Mouse (Mus musculus) embryonic facial prominence, embryonic 10.5 days (tissue): ENCODE data around the gene Irf6. TPM values are rescaled to one million over a fixed set of nuclear protein-coding genes. Genes with fewer than 3 reads are reported as not detected.

ENCODE experiments used
- DNase-seq: peaks from one replicate; pipeline ENCODE4 v3.0.0-alpha.2; 2017; ENCODE audit warnings: low spot score
- H3K27ac ChIP-seq: fragments of 300-500 bp; sonication (generic); replicated peaks from 2 replicates; pipeline ENCODE4 v1.5.1; 2016; ENCODE audit warnings: mild to moderate bottlenecking
- H3K27me3 ChIP-seq: fragments of 300-500 bp; sonication (generic); replicated peaks from 2 replicates; pipeline ENCODE4 v1.6.1; 2016; ENCODE audit warnings: low read depth, mild to moderate bottlenecking; ENCODE audit not compliant: poor library complexity, severe bottlenecking
- H3K36me3 ChIP-seq: fragments of 300-500 bp; sonication (generic); replicated peaks from 2 replicates; pipeline ENCODE4 v1.6.1; 2016; ENCODE audit warnings: mild to moderate bottlenecking, moderate library complexity
- H3K4me1 ChIP-seq: fragments of 300-500 bp; sonication (generic); 2 replicates; pipeline ENCODE4 v1.6.1; 2016
- H3K4me3 ChIP-seq: fragments of 300-500 bp; sonication (generic); 2 replicates; pipeline ENCODE4 v1.5.1; 2016; ENCODE audit warnings: mild to moderate bottlenecking, moderate library complexity
- H3K9me3 ChIP-seq: fragments of 300-500 bp; sonication (generic); 2 replicates; pipeline ENCODE4 v1.6.1; 2016; ENCODE audit warnings: mild to moderate bottlenecking
- WGBS: fragments of 180-500 bp; shearing (Covaris S2); methylation state at CpG from one replicate; pipeline ENCODE4 v1.1.7; 2016; 5-methylcytosine and 5-hydroxymethylcytosine counted together
- polyA plus RNA-seq: library from polyadenylated mRNA; unstranded; fragments of >200 nt; fragmentation: Nextera tagmentation; extraction: Ambion mirVana; gene quantifications from 2 replicates; pipeline ENCODE4 v1.2.1, GENCODE M21; 2016

Irf6 gene
- polyA plus RNA-seq, 1 experiment from 2014 or later, result 11.1 TPM

DNA sequence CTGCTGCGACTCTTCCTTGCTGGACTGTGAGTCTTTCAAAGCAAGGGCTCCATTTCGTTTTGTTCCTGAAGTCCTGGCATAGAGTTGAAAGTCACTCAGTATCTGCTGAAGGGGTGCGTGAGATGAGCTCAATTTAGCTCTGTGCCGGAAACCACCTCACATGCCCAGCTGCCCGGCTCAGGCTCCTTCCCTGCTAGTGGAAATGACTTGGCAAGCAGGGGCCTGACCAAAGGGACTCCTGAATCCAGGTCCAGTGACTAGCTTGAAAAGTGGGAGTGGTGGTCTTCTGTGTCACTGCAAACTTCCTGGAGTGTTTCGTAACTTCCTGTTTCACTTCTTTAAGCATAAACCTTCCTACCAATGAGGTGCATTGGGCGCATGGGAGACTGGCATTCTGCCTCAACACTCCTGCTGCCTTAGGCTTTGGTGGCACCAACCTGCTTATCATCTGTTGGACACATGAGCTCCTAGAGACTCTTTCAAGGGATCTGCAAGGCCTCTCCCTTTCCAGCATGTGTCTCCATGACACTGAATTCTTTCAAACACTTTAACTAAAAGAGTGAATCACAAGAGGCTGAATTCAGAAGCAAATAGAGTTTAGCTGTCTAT lies 38.9 kb downstream of the Irf6 start:
- Histone ChIP-seq H3K9me3 (no peaks in the 10 kb centered on the region), H3K27me3 (no peaks in the 10 kb centered on the region), H3K4me1 (peaks cover 22% of the 10 kb centered on the region), H3K36me3 (no peaks in the 10 kb centered on the region), H3K4me3 (no peak overlapping the region), H3K27ac (no peak overlapping the region)
- DNase-seq, result no peak
- 88% methylated on average over 7 of the region's 7 CpGs for WGBS

DNA sequence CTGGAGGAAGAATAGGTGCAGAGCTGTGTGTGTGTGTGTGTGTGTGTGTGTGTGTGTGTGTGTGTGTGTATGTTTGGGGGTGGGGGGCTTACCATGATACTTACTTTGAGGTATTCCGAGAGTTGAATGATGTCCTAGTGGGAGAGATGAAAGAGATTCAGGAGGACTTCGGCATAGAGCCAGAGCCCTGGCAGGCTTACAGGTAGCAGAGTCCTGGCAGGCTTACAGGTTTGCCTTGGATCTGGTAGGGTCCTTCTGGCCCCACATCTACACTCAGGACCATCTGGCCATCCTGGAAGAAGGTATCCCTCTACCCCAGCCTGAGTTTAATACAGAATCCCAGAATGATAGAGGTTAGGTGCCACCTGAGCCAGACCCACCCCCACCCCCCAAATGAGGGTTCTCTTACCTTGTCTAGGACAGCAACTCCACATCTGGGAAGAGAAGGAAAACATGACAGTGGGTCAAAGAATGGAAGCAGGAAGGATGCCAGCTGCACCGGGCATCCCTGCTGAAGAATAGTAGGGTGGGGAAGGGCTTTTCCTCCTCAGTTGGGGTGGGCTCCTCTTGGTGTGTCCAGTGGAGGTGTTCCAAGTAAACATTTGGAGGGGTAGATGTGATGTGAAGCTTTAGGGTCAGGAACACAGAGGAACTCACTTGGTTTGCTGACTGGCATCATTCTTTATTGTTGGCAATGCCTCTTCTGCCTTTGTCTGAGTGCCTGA lies 41.7 kb downstream of the Irf6 start:
- no peaks in the 10 kb centered on the region for H3K36me3 ChIP-seq
- 83% methylated on average over 3 of the region's 3 CpGs for WGBS
- DNase-seq, result no peak
- peaks cover 8% of the 10 kb centered on the region for H3K4me1 ChIP-seq
- no peak overlapping the region for H3K4me3 ChIP-seq
- H3K9me3 ChIP-seq, result no peaks in the 10 kb centered on the region
- no peak overlapping the region for H3K27ac ChIP-seq
- no peaks in the 10 kb centered on the region for H3K27me3 ChIP-seq

DNA sequence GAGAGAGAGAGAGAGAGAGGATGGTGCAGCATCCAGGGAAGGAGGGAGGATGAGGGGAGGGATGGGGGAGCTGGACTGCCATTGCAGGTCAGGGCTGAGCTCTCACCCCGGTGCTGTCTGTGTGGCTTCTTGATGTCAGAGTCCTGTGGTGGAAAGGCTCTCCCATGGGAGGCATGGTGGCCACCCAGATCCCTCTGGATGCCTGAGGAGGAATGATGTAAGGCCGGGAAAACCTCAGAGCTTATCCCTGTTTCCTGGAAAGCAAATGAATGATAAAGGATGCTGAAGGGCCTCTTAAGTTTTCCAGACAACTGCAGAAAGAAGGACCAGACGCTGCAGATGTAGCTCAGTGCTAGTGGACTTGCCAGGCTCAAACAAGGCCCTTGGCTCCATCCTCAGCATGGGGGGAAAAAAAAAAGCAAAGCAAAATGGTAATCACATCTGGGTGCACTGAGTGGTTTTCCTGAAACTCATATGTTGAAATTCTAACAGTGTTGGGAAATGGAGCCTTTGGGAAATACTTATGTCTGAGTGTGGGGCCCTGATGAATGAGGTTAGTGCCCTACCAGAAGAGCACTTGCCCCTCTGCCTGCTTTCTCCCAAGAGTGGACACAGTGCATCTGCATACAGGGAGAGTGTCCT lies 42.4 kb downstream of the Irf6 start:
- Histone ChIP-seq H3K9me3 (no peaks in the 10 kb centered on the region), H3K36me3 (no peaks in the 10 kb centered on the region), H3K27me3 (no peaks in the 10 kb centered on the region), H3K4me3 (no peak overlapping the region), H3K4me1 (peaks cover 6% of the 10 kb centered on the region), H3K27ac (no peak overlapping the region)
- 69% methylated on average over 3 of the region's 3 CpGs for WGBS
- no peak for DNase-seq

DNA sequence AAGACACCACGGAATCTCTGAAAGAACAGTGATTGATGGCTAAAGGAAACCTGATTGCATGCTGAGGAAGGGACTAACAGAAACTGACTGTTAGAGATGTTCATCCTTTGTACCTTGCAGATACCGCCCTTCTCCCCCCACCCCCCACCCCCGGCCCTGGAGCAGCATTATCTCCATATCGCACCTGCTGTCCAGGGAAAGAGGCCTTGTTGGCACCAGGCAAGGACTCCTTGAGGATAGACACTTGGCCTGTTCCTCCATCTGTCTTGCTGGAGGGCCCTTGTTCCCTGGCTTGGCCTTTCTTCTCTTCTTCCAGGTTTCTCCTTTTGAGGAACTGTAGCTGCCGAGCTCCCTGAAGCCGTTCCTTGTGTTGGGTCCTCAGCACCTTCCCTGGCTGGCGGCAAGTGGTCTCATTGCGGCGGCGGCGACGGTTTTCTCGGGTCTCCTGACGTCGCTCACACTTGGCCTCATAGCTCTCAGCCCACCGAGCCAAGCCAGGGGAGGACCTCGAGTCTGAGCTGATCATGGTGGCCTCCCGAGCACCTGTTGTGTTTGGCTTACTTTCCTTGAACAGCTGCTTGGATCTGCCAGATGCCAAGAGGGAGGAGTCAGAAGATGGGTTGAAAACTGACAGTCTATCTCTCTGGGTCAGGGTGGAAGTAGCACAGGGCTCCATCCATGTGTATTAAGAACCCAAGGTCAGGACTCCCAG lies 44.7 kb downstream of the Irf6 start:
- WGBS, result 90% methylated on average over 18 of the region's 18 CpGs
- Histone ChIP-seq H3K27ac (no peak overlapping the region), H3K27me3 (no peaks in the 10 kb centered on the region), H3K36me3 (no peaks in the 10 kb centered on the region), H3K9me3 (no peaks in the 10 kb centered on the region), H3K4me1 (peaks cover 10% of the 10 kb centered on the region; the same call in 1 of the 2 replicates), H3K4me3 (no peak overlapping the region)
- DNase-seq, result no peak

DNA sequence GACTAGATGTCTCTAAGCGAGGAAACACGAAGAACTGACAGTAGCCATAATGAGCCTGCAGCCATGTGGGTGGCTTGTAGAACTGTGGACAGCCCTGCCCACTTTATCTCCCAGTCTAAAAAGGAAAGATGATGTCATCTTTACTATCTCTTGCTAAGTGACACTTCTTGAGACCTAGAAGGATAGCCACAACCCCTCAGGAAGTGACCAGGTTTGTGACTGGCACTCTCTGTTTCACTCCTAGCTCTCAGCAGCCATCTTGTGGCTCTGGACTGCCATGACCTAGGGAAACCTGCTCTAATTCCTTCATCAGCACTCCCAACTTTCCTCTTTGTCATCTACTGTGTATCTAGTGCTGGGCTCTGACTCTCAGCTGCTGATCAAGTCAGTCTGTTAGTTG lies 45.4 kb downstream of the Irf6 start:
- no peak for DNase-seq
- H3K4me1 ChIP-seq, result peaks cover 10% of the 10 kb centered on the region; the same call in 1 of the 2 replicates
- H3K9me3 ChIP-seq, result no peaks in the 10 kb centered on the region
- H3K4me3 ChIP-seq, result no peak overlapping the region
- 88% methylated on average over 2 of the region's 2 CpGs for WGBS
- H3K27me3 ChIP-seq, result no peaks in the 10 kb centered on the region
- no peak overlapping the region for H3K27ac ChIP-seq
- no peaks in the 10 kb centered on the region for H3K36me3 ChIP-seq

DNA sequence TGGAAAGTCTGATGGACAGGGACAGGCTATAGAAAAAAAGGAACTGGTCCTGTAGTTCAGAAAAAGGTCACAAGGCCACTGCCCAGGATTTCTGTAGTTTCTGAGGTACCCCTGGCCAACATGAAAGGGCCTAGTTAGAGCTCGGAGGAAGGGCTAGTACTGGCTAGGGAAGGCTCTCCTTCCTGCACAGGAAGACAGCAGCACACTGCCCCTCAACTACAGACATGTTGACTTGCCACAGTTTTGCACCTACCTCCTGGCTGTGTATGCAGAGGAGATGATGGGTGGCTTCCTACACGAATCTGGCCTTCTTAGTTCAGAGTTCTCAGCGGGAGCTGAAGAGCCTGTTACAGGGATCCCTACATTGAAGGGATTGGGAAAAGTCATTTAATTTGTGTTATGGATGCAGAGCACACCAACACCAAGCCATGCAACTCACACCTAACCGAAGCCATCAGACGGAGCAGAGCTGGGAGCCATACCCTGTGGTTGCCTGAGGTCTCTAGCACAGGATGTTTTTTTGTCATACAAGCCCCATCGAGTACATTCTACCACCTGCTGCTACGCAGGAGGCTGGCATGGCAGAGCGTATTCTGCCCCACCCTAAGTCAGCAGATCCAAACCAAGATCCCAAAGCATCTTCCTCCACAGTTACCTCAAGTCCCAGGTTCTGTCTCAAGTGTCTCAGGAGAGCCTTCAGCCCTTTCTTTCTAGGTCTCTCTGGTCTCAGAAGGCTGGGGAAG lies 47.9 kb downstream of the Irf6 start:
- WGBS, result 84% methylated on average over 8 of the region's 8 CpGs
- DNase-seq, result no peak
- Histone ChIP-seq H3K9me3 (no peaks in the 10 kb centered on the region), H3K4me3 (no peak overlapping the region), H3K36me3 (no peaks in the 10 kb centered on the region), H3K4me1 (peaks cover 10% of the 10 kb centered on the region; the same call in 1 of the 2 replicates), H3K27ac (no peak overlapping the region), H3K27me3 (no peaks in the 10 kb centered on the region)

DNA sequence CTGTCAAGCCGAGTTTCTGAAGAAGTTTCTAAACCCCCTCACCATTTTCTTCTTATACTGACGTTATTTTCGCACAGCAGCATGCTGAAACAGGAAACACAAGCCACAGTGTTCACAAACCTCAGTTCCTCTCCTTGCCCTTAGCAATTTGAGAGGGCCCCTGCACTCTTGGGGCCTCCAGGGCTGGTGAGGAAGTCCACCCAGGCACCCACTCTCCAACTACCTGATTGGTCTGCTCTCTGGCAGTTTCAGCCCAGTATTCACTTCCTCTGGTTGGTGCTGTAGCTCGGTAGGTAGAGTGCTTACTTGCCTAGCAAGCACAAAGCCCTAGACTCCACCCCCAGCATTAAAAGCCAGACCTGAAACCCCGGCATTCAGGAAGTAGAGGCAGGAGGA lies 48.5 kb downstream of the Irf6 start, which contains the start of gene Traf3ip3:
Gene Traf3ip3 (minus strand): TSS at position 321 of the 396 bp plus-strand sequence.
- Histone ChIP-seq H3K9me3 (no peaks in the 10 kb centered on the region), H3K27ac (no peak within 1 kb of the TSS), H3K4me3 (no peak within 1 kb of the TSS), H3K36me3 (no peaks in the 10 kb centered on the region), H3K4me1 (peaks cover 10% of the 10 kb centered on the region; the same call in 1 of the 2 replicates), H3K27me3 (no peaks in the 10 kb centered on the region)
- WGBS, result 61% methylated on average over 5 of the region's 5 CpGs
- DNase-seq, result no peak

DNA sequence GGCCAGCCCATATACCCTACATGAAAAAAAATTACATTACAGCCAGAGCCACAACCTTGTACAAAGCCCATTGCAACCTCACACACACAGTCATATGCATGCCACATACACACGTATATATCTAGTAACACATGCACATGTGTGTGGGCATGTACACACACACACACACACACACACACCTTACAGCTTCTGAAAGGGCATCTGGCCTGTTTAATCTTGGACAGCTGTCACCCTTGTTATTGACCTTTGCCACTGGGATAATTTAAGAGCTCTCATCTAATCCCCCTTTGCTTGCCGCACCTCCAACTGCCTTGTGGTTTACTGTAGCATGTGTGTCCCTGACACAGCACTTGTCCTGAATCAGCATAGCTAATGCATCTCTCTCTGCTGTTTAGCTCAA lies 50.9 kb downstream of the Irf6 start:
- no peak overlapping the region for H3K27ac ChIP-seq
- peaks cover 10% of the 10 kb centered on the region; the same call in 1 of the 2 replicates for H3K4me1 ChIP-seq
- no peaks in the 10 kb centered on the region for H3K27me3 ChIP-seq
- no peak overlapping the region for H3K4me3 ChIP-seq
- DNase-seq, result no peak
- H3K9me3 ChIP-seq, result no peaks in the 10 kb centered on the region
- no peaks in the 10 kb centered on the region for H3K36me3 ChIP-seq
- WGBS, result 64% methylated on average over 2 of the region's 2 CpGs

DNA sequence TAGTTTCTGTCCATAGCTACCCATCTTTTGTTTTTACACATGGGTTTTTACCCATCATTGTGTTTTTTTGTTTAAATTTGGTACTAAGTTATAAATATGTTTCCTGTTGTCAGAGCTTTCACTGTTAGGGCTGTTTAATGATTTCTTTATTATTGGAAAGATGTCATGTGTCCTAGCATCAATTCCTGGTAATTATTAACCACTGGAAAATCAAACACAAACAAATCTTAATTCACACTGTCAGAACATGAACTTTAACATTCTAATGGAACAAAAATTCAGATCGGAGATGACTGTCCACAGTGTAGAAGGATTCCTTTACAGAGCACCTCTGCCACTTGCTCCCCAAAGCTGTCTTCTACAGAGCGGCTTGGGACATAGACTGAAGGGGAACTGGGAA lies 52.5 kb downstream of the Irf6 start:
- DNase-seq, result no peak
- 89% methylated on average over 2 of the region's 2 CpGs for WGBS
- Histone ChIP-seq H3K4me1 (peaks cover 5% of the 10 kb centered on the region; the same call in 1 of the 2 replicates), H3K27ac (no peak overlapping the region), H3K9me3 (no peaks in the 10 kb centered on the region), H3K4me3 (no peak overlapping the region), H3K27me3 (no peaks in the 10 kb centered on the region), H3K36me3 (no peaks in the 10 kb centered on the region)

DNA sequence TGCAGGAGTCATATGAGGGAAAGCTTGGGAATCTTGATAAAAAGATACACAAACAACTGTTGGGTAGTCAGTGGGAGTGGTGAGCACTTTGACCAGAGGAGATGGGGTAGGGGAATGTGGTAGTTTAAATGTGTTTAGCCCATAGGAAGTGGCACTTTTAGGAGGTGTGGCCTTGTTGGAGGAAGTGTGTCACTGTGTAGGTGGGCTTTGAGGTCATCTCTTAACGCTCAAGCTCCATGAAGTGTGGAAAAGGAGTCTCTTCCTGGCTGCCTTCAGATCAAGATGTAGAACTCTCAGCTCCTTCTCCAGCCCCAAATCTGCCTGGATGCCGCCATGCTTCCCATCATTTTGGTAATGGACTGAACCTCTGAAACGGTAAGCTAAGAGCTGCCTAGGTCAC lies 54.6 kb downstream of the Irf6 start, which contains the start of gene Lamb3:
Gene Lamb3 (plus strand): TSS at position 197 of the 400 bp plus-strand sequence.
- Histone ChIP-seq H3K36me3 (no peaks in the 10 kb centered on the region), H3K27ac (no peak within 1 kb of the TSS), H3K4me1 (no peaks in the 10 kb centered on the region), H3K4me3 (no peak within 1 kb of the TSS), H3K27me3 (no peaks in the 10 kb centered on the region), H3K9me3 (no peaks in the 10 kb centered on the region)
- DNase-seq, result no peak
- 95% methylated on average over 3 of the region's 3 CpGs for WGBS

DNA sequence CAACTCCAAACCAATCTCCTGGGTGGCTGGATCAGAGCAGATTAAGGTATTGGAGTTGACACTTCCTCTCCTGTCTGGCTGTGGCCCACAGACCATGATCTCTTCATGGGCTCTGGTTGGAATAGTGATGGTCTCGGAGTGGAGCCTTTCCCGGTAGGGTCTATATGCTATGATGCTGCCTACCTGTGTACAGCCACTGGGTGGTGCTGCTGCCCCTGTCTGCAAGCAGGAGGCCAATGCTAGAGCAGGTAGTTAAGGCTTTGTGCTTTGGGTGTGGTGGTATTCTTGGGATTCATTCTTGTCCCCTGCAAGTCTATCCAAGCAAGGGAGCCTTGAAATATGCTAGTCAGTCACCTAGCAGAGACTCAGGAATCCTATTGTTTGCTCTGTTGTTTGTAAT lies 55.3 kb downstream of the Irf6 start:
- 38% methylated on average over 2 of the region's 2 CpGs for WGBS
- H3K36me3 ChIP-seq, result no peaks in the 10 kb centered on the region
- no peaks in the 10 kb centered on the region for H3K9me3 ChIP-seq
- H3K4me1 ChIP-seq, result no peaks in the 10 kb centered on the region
- no peaks in the 10 kb centered on the region for H3K27me3 ChIP-seq
- peak; percentile 55 for DNase-seq
- H3K27ac ChIP-seq, result no peak overlapping the region
- no peak overlapping the region for H3K4me3 ChIP-seq

DNA sequence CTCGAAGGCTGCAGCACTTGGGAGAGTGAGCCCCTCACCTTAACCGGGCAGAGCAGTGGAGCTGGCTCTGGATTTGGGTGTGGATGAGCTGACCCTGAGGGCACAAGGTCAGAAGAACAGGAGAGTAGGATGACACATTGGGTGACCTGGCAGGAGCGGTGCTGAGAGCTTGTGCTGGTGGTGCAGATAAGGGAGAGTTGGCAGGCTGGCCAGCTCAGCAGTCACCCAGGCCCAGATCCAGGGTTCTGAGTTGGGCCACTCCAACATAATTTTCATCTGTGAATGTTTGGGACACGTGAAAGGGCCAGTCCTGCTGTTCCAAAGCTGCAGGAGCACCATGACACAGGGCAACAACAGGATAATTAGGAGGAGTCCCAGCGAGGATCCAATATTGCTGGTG lies 58.5 kb downstream of the Irf6 start:
- no peak for DNase-seq
- Histone ChIP-seq H3K4me1 (no peaks in the 10 kb centered on the region), H3K27me3 (no peaks in the 10 kb centered on the region), H3K36me3 (no peaks in the 10 kb centered on the region), H3K4me3 (no peak overlapping the region), H3K27ac (no peak overlapping the region), H3K9me3 (no peaks in the 10 kb centered on the region)
- 71% methylated on average over 5 of the region's 5 CpGs for WGBS
